Mouse (Mus musculus) gastrocnemius, postnatal 10 days (tissue): ENCODE results near the gene Nap1l5. TPM values are rescaled to one million over a fixed set of nuclear protein-coding genes. Genes with fewer than 3 reads are reported as not detected.
A peak's percentile ranks its signal among the peaks of the same experiment; 100 is the strongest.

Experiments
- DNase-seq: peaks from one replicate; pipeline ENCODE4 v3.0.0; 2021; ENCODE audit warnings: mixed read lengths
- long read RNA-seq, 2 experiments: library from polyadenylated mRNA; stranded (forward); transcript quantifications; one replicate each; pipeline ENCODE4 v2.0.0; 2021
- total RNA-seq, 2 experiments: library from RNA; stranded (reverse); gene quantifications; 2 replicates each; pipeline ENCODE4 v1.2.3; 2021

The Nap1l5 gene
- total RNA-seq: under 1 TPM; 0.33 to 0.54 TPM
- long read RNA-seq, experiment 1: 0 reads
- long read RNA-seq, experiment 2, partial matches to known transcripts: 0 of 1 reads
- long read RNA-seq, experiment 2, other reads (novel, unspliced or antisense): 0 of 1 reads

DNA sequence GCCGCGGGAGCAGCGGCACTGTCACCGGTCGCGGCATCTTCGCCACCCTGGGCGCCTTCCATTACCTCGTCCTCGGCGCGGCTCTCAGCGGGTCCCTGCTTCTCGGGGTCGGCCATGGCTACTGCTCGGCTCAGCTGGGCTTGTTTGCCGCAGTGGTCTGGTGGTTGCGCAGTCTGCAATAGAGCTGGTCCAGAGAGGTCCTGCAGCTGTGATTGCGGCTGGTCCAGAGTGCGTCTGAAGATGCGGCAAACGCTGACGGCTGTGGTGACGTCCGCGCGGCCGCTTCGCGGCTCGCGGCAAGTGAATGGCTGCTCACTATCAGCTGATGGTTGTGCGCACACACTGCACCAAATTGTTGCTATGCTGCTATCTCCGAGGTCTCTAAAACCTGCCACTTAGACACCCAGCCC, at the start of gene Nap1l5:
Gene Nap1l5 (minus strand): TSS at position 225 of the 410 bp plus-strand sequence.
- DNase-seq: peak; percentile 9

DNA sequence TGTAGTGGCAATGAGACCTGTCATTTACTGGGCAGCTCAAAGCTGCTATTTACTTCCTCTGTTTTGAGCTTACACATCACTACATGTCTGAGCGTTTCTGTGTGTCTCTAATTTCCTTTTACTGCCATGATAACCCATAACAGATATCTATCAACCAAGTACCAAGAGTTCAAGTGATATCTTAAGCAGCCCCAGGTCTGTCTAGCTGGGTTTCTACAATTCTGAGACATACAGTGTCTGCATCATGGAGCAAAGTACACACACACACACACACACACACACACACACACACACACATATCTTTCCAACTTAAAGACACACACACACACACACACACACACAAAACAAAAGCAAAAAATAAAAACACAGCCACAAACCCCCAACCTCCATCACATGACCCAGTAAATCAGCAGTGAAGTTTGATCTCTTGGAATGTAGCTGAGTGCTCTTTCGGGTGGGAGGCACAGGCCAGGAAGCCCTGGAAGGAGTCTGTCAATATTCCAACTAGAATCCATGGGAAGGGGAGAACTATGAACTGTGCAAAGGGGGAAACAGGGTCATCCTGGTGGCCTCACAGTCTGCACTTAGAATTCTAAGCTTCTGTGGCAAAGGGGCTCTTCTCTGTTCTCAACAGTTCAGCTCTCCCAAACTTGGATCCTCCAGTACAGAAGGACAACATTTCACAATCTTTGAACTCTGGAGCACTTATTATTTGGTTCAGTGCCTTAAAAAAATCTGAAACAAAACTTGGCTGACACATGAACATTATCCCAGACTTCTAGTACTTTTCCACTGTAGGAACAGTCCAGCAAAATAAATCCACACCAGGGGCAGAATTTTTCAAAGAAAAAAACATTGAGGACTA, 44.5 kb upstream of the Nap1l5 start:
- DNase-seq: no peak

DNA sequence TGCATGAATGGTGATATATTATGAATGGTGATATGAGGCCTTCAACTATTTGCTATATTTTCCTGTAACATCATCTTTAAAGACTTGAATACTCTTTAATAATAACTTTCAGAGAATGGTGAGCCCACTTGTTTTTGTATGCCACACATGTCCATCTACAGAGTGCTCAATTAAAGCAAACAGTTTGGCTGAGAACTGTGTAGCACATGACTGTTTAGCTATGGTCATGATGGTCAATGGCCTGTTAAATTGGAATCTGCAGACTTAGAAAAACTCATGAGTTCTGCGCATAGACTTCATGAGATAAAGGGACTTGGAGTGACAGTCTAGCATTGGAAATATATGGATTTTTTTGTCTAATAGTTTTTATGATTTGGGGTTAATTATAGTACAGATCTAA, 43.5 kb upstream of the Nap1l5 start:
- DNase-seq: no peak

DNA sequence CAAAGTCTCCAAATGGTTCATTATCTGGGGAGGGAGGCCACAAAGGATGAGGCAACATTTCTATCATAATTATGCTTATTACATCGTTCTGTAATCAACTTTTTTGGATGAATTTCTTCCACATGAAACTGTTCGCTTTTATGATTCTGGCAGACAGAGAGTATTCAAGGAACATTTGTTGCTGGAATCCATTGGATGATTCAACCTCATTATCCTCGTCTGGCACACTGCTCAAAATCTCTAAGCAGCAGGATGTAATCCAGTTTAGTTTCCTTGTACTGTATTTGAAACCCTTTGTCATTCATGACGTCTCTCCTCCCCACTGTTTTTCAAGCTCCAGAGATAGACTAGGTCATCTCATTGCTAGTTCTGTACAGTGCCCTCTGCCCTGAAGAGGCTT, 40.0 kb upstream of the Nap1l5 start:
- no peak for DNase-seq

DNA sequence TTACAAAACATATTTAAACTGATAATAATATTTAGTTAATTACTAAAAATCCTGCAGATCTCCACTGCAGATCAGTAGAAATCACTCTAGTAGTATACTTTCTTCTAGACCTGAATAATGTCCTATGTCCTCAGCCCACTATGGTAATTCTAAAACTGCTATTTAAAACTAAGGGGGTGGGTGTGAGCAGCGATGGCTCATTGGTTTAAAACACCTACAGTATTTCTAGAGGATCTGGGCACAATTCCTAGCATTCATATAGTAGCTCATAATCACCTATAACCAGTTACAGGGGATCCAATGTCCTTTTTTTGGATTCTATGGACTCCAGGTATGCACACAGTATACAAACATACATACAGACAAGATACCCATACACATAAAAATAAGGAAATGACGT, 39.4 kb upstream of the Nap1l5 start:
- no peak for DNase-seq

DNA sequence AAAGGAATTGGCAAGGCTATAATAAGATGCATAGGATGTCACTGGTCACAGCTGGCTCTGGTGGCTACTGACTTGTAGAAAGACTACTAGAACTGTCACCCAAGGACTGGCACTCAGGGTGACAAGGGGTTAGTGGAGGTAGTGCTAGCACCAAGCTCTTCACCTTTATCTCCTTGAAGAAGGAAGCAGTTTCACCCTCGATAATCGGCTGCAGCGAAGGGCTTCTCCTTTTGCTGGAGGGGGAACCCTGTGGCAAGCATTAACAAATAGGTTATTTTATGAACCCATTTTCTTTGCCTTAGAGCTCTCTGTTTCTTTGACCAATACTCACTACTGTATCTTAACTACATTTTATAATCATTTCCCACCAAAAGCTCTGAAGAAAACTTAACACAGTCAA, 37.1 kb upstream of the Nap1l5 start:
- DNase-seq: no peak

DNA sequence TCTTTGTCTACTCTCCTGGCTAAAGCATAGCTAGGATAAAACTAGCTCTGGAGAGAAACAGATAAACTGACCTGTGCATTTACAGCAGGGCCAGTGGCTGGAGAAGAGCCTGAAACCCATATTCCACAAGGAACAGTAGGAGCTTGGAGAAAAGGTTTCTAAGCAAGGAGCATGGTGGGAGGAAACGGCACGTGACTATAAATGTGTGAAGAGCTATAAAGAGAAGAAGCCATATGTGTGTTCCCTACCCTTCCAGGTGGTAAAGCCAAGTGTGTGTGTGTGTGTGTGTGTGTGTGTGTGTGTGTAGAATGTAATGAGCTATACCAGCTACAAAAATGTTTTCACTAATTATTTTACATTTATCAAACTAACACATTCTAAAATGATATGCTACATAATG, 35.4 kb upstream of the Nap1l5 start:
- no peak for DNase-seq

DNA sequence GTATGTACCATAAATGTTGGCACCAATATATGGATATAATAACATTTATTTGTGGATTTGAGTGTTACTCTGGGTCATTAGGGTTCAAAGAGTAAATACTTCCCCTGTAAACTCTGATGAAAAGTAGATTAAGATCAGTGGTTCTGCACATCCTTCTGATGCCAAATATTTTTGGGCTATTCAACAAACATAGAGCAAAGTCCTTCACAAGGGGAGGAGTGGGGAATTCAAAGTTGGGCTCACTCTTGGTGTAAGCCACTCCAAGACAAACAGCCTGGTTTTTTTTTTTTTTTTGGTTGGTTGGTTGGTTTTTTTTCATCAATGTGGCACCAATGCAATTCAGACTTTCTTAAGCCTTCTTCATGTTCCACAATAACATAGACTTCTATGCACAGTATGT, 30.9 kb upstream of the Nap1l5 start:
- no peak for DNase-seq

DNA sequence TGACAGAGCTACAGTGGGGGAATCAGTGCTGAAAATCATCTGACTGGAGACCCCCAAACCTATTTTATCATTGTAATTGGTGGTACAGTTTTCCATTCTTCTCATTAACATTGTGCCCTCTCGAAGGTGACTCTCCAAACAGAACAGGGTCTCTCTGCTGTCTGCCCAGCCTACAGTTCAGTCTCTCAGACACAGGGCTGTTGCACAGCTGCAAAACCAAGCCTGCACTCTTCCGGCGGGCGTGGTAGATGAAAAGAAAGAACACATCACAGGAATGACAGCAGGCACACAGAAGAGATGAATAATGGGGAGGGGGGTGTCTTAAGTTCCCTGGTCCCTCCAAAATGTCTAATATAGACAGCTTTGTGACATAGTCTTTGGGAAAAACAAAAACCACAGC, 27.3 kb upstream of the Nap1l5 start:
- DNase-seq: no peak

DNA sequence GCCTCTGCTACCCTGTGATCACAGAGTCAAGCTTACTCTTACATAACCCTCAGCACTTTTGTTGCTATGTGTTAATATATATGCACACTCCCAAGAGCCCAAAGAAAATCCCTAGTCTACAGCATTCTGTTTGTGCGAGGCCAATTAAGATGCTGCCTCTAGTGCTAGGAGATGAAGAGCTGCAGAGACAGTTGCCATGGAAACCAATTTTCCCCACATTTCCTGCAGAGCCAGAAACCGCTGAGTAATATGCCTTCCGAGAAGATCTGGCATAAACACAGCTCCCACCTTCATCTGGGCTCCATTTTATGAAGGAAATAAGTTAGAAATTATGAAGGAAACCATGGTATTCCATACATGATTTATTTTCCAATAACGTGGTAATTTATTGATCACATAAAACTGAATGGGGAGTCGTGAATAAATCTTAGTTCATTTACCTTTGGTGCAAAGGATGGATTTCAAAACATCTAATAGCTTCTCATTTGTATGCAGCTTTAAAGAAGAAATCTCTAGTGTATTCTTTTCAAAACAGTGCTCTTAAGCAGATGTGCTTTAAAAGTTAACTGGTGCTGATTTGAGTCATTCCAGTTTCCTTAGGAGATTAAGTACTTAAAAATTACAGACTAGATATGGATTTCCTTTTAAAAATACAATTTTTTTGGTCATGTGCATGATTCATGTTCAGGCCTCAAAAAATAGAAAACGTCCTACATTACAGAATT, 26.5 kb upstream of the Nap1l5 start:
- DNase-seq: no peak

DNA sequence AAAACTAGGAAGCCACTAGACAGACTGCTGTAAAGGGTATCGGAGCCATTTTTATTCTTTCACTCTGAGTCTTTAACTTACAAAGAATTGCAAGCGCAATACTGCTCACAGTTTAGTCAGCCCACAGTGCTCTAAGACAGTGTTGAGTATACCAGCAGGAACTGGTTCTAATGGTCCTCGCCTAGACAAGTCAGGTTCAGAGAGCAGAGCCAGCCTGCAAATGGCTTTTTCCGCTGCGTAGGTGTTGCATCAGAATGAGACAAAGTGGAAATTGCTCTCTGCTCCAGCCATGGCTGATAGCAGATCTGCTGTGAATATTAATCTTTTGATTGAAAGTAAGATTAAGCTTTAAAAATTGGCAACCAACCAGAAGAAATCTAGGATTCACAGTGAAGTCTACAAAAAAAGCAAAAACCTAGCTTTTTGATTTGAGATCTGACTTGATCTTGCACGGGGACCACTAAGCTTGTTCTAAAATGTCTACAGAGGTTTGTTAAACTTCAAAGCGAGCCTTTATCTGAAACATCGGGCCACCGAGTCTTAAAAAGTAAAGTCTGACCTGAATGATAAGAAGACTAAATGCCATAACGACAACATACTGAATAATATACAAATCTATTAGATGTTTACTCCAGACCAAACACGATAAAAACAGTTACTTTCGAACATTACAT, 25.8 kb upstream of the Nap1l5 start:
- no peak for DNase-seq

DNA sequence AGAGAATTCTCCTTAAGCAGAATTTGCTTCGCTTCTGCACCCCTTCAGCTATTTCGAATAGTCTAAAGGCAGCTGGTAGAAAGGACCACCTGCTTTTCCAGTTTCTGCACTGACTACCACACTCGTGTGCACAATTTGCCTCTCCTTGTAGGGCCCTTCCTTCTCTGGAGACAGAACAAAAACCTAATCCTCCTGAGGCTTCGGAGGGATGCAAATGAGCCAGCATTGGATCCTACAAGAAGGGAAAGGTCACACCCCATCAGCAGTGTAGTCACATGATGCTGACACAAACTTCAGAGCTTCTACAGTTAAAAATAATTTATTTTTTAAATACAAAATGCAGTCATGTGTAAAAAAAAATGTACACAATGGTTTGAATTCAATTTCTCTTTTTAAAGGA, 24.3 kb upstream of the Nap1l5 start:
- no peak for DNase-seq

DNA sequence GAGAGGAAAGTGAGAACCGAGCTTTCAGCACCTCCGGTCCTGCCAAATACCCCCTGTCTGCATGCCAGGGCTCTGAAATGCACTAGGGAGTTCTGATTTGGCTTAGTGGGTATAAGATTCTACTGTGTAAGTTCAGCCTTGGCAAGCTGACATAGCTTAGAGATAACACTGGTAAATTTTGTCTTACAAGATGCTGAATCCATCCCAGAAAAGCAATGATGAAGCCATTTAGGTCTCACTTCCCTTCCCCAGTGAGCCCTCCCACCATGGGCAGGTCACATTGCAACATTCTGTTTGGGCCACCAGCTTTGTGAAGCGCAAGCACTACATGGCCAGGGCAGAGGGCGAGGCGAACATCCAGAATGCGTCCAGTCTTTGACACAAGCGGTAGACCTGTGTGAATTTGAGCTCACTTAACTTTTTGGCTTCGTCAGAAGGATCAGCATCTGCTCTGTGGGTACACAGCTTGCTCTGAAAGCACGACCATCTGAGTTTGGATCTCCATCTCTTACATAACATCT, 23.1 kb upstream of the Nap1l5 start:
- peak; percentile 28 for DNase-seq

DNA sequence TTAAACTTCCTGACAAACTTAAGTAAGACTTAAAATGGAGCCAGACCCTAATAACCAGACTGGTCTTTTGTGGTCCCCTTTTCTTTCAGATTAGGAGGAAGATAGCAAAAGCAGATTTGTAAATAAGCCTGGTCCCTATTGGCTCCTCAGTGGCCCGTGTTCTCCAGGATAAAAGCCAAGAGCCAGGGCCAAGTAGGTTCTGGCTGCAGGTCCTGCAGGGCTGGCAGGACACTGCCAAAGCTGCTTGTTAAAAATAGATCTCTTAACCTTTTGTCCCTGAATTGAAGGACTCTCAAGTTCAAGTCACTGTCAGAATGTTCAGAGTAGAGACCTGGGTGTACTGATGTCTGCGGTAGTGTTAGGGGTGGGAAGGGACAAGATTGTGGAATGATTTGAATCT, 21.0 kb upstream of the Nap1l5 start:
- peak; percentile 45 for DNase-seq

DNA sequence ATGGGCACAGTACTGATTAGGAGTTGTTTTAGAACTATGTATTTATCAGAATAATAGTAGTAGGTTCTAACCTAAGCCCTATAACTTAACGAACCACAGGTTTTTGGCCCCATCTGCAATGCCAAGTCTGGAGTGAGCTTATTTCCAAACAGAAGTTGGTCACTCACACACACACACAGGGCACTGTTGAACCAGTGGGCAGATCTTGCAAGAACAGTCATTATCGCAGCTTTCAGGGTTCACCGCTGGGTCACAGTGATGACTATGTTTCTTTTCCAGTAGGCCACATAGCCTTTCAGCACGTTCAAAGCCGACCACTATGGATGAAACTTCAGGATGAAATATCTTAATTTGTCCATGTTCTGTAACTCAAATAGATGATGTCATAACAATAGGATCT, 15.6 kb upstream of the Nap1l5 start:
- DNase-seq: no peak

DNA sequence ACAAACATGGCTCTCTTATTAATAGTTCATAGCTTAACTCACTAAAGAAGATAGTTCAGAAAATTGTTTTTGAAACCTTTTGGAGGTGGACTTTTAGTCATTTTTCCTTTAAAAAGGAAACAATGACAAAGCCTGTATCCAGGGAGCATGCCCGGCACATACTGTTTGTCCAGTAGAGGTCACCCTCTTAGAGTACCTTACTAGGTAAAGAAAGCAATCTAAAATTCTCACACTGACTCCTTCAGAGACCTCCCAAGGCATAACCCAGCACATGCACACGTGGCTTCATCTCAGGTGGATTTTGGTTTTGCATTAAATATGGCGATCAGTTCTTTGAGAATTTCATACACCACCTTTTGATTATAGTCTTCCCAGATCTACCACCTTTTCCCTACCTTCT, 14.7 kb upstream of the Nap1l5 start:
- no peak for DNase-seq

DNA sequence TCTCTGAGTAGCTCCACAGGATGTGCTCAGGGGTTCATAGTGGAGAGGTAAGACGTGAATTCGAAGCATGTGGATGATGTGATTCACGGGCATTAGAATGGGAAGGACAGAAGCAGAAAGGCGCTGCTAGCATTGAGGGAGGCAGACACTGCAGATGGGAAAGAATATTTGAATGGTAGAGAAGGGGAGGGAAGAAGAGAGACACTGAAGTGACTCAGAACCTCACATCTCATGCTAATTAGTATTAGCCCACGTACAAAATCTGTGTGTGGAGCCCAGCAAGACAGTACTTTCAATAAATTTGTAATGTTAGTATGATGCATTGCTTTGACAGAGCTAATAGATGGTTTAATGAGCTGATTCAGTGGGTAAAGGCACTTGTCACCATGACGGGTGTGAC, 13.9 kb upstream of the Nap1l5 start:
- no peak for DNase-seq

DNA sequence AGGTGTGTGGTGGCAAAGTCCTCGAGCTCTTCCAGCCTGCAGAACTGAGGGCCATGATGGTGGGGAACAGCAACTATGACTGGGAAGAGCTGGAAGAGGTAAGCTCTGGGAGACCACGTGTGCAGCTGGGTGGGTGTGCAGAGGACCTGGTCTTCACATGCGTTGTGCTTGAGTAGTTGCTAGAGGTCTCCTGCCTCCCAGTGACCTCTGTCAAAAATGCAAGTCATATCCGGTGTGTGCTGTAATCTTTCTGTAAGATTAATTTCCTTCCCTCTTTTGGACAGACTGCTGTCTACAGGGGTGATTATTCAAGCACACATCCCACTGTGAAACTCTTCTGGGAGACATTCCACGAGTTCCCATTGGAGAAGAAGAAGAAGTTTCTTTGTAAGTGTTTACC, 9.6 kb upstream of the Nap1l5 start:
- DNase-seq: no peak

DNA sequence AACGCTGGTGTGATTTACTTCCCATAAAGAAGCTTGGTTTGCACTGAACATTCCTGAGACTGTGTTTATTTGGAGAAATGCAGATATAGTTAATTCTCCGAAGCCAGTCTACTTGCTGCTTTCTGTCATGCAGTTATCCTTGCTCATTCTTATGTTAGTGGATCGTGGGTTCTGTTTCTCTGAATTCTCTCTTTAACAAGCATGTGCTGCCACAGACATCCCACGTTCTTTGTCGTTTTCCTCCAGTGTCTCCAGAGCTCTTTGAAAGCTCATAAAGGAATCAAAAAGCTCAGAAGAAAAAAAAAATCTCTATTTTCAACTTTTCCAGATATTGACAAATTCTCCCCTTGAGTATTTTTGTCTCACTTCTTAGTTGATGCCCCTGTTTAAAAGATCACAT, 7.1 kb upstream of the Nap1l5 start:
- DNase-seq: no peak

DNA sequence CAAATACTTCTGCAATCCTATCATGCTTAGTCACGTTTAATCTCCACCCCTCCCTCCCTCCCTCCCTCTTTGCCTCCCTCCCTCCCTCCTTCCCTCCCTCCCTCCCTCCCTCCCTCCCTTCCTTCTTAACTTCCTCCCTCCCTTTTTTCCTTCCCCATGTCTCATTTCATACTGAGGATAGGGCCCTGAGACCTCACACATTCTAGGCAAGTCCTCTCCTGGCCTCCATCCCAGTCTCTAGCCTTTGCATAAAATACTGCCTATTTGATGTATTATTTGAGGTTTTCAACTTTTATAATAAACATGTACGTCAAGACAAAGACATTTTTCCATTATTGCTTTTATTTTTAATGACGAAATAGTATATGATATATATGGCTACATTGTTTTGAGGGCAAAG, 6.7 kb upstream of the Nap1l5 start:
- DNase-seq: no peak

DNA sequence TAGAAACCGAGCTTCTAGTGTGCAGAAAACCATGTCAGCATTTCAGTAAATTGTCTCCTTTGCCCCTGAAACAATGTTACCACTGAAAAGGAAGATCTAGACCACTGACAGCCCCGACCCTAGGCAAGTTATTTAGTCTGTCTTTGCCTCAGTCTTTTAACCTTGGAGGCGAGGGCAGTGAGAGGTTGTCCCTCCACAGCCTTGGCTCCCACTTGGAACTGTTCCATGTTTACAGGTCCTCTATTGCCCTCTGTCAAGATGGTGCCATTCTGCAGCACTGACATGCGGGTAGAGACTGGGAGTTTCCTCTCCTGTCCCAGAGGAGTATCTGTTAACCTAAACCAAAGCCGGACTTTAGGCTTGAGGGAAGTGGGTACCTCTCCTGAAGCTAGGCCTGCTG, 6.0 kb upstream of the Nap1l5 start:
- no peak for DNase-seq

DNA sequence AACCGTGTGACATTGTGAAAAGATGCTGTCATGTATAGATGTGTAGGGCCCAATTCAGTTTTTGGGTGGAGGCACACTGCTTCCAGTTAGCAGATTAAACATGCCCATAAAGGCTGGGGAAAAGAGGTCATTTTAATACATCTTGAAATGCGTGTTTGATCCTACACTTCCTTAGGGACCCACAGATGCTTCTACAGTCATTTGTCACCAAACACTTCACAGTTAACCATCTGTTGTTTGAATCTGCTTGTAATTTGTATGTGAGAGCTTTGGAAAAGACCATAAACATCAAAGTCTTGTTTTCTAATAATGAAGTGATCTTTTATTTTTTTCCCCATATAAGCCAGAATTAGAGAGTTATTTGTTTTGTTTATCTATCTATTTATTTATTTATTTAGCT, 915 bp upstream of the Nap1l5 start:
- no peak for DNase-seq

DNA sequence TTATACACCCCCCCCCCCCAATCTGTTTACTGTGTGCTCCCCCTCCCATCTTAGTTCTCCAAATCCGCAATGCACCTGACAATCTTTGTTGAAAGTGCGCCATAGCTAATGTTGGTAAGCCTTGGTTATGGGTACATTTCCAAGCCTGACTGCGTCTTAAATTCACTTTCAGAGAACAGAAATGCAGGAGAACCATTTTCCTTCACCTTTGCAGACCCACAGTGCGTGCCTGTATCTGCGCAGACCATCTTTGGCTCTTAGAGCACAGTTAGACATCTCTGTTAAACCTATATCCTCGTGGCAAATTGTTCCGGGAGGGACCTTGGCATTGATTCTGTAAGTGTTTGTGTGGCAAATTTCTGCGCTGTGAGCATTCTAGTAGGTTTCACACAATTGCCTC, 460 bp upstream of the Nap1l5 start:
- DNase-seq: no peak
